Mouse (Mus musculus) embryonic fibroblast, embryonic 13.5 days (primary cell): Measurements from ENCODE around the gene Slc22a23. TPM values are rescaled to one million over a fixed set of nuclear protein-coding genes. Genes with fewer than 3 reads are reported as not detected.

Experiments
- H3K27ac ChIP-seq: 2 replicates; pipeline ENCODE4 v1.5.1; 2012; ENCODE audit warnings: low read length, control low read depth, inconsistent platforms; ENCODE audit not compliant: insufficient read depth
- H3K4me1 ChIP-seq: 2 replicates; pipeline ENCODE4 v1.6.1; 2011; ENCODE audit warnings: low read length; ENCODE audit not compliant: control insufficient read depth, insufficient read depth
- H3K4me3 ChIP-seq: 2 replicates; pipeline ENCODE4 v1.5.1; 2011; ENCODE audit warnings: mild to moderate bottlenecking, control low read depth, low read length; ENCODE audit not compliant: insufficient read depth
- CTCF ChIP-seq: IDR thresholded peaks from 2 replicates; pipeline ENCODE4 v1.5.1; 2011; ENCODE audit warnings: mild to moderate bottlenecking, control low read depth, low read length, moderate library complexity, borderline replicate concordance; ENCODE audit not compliant: insufficient read depth
- POLR2A ChIP-seq: IDR thresholded peaks from 2 replicates; pipeline ENCODE4 v1.6.1; 2011; ENCODE audit warnings: low read depth, mild to moderate bottlenecking, control low read depth, low read length, moderate library complexity
- polyA plus RNA-seq: library from polyadenylated mRNA; stranded (reverse); fragments of >200 nt; gene quantifications from 2 replicates; pipeline ENCODE4 v1.2.4, GENCODE M21; 2011; ENCODE audit warnings: low read depth; ENCODE audit not compliant: missing spikeins, insufficient read length

Gene Slc22a23
- polyA plus RNA-seq, 1 experiment, result 5.7 TPM

- Histone ChIP-seq H3K4me1 (no peaks in the 10 kb centered on the region), H3K27ac (no peak overlapping the region), H3K4me3 (no peak overlapping the region)
- TF ChIP-seq POLR2A (no peak), CTCF (no peak)
Measured at GRCm38 (mm10) chr13:34320482-34320881, 24.5 kb downstream of the Slc22a23 start.

- no peak overlapping the region for H3K4me3 ChIP-seq
- H3K27ac ChIP-seq, result no peak overlapping the region
- TF ChIP-seq POLR2A (no peak), CTCF (no peak)
- H3K4me1 ChIP-seq, result no peaks in the 10 kb centered on the region
Measured at GRCm38 (mm10) chr13:34317051-34317450, 27.9 kb downstream of the Slc22a23 start.

GRCm38 (mm10) chr13:34316511-34316910 is 28.5 kb downstream of the Slc22a23 start:
- Histone ChIP-seq H3K4me1 (no peaks in the 10 kb centered on the region), H3K27ac (no peak overlapping the region), H3K4me3 (no peak overlapping the region)
- TF ChIP-seq POLR2A (no peak), CTCF (no peak)

GRCm38 (mm10) chr13:34313033-34313491 is 31.9 kb downstream of the Slc22a23 start:
- TF ChIP-seq CTCF, result no peak
- no peak for TF ChIP-seq POLR2A
- Histone ChIP-seq H3K27ac (no peak overlapping the region), H3K4me3 (no peak overlapping the region), H3K4me1 (no peaks in the 10 kb centered on the region)

GRCm38 (mm10) chr13:34312346-34313002 is 32.5 kb downstream of the Slc22a23 start:
- no peak for TF ChIP-seq CTCF
- TF ChIP-seq POLR2A, result no peak
- H3K4me1 ChIP-seq, result no peaks in the 10 kb centered on the region
- H3K27ac ChIP-seq, result no peak overlapping the region
- H3K4me3 ChIP-seq, result no peak overlapping the region

- Histone ChIP-seq H3K27ac (no peak overlapping the region), H3K4me1 (no peaks in the 10 kb centered on the region), H3K4me3 (no peak overlapping the region)
- no peak for TF ChIP-seq CTCF
- TF ChIP-seq POLR2A, result no peak
Measured at GRCm38 (mm10) chr13:34311593-34311992, 33.4 kb downstream of the Slc22a23 start.

GRCm38 (mm10) chr13:34308604-34308927 is 36.4 kb downstream of the Slc22a23 start:
- peaks cover 2% of the 10 kb centered on the region; the same call in 1 of the 2 replicates for H3K4me1 ChIP-seq
- no peak overlapping the region for H3K4me3 ChIP-seq
- no peak for TF ChIP-seq CTCF
- TF ChIP-seq POLR2A, result no peak
- no peak overlapping the region for H3K27ac ChIP-seq

- Histone ChIP-seq H3K27ac (no peak overlapping the region), H3K4me1 (peaks cover 2% of the 10 kb centered on the region; the same call in 1 of the 2 replicates), H3K4me3 (no peak overlapping the region)
- TF ChIP-seq CTCF, result no peak
- no peak for TF ChIP-seq POLR2A
Measured at GRCm38 (mm10) chr13:34307696-34308603, 37.0 kb downstream of the Slc22a23 start.

- no peak for TF ChIP-seq POLR2A
- TF ChIP-seq CTCF, result no peak
- Histone ChIP-seq H3K4me1 (peaks cover 2% of the 10 kb centered on the region; the same call in 1 of the 2 replicates), H3K4me3 (no peak overlapping the region), H3K27ac (no peak overlapping the region)
Measured at GRCm38 (mm10) chr13:34305964-34306671, 38.9 kb downstream of the Slc22a23 start.
